Mouse (Mus musculus) CD4-positive helper T cell, adult 2 months (primary cell): ENCODE measurements around the gene Pygm.

ENCODE experiments used
- DNase-seq: peaks from one replicate; pipeline ENCODE4 v3.0.0-alpha.2; 2012; ENCODE audit warnings: low read depth, missing footprints, low spot score

Pygm gene

DNA sequence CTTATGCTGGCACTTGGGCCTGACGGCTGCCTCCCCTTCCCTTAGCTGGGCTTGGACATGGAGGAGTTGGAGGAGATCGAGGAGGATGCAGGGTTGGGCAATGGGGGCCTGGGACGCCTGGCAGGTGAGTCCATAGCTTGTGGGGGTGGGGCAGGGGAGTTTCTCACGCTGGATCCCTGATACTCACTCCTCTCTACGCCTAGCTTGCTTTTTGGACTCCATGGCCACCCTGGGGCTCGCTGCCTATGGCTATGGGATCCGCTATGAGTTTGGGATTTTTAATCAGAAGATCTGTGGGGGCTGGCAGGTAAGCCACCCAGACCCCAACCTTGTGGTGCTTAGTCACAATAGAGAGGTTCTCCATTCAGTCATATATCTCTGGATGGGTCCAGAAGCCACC is 1.6 kb downstream of the Pygm start:
- no peak for DNase-seq

GRCm38 (mm10) chr19:6386234-6386633 is 2.0 kb downstream of the Pygm start:
- DNase-seq: no peak

- DNase-seq: no peak
Observed at GRCm38 (mm10) chr19:6388006-6388405, 3.8 kb downstream of the Pygm start.

DNA sequence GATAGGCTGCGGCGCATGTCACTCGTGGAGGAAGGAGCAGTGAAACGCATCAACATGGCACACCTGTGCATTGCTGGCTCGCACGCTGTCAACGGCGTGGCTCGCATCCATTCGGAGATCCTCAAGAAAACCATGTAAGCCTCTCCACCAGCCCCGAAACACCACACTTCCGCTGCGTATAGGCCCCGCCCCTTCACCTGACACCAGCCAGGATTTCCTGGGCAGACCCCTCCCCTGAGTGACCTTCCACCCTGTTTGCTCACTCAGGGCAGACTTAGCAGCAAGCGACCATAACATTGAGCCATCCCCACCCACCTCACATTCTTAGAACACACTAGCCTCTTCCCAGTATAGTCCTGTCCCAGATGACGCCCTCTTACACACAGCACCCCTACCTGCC is 5.6 kb downstream of the Pygm start:
- peak; percentile 74 for DNase-seq

DNA sequence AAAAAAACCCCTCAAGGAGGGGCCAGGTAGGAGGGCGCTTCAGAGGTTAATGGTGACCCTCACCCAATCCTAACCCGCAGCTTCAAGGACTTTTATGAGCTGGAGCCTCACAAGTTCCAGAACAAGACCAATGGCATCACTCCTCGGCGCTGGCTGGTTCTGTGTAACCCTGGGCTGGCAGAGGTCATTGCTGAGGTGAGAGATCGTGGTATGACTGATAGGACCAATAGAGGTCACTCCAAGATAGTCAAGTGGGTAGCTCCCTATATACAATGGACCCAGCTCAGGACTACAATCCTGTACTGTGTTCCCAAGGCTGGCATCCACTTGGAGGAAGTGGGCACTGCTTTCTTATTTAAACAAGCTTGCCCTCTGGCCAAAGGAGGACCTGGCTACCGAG is 6.1 kb downstream of the Pygm start:
- no peak for DNase-seq

- DNase-seq: peak; percentile 39
Observed at GRCm38 (mm10) chr19:6392743-6393393, 8.7 kb downstream of the Pygm start.

GRCm38 (mm10) chr19:6393637-6394036 is 9.4 kb downstream of the Pygm start:
- no peak for DNase-seq

GRCm38 (mm10) chr19:6396237-6396636 is 12.0 kb downstream of the Pygm start:
- no peak for DNase-seq

DNA sequence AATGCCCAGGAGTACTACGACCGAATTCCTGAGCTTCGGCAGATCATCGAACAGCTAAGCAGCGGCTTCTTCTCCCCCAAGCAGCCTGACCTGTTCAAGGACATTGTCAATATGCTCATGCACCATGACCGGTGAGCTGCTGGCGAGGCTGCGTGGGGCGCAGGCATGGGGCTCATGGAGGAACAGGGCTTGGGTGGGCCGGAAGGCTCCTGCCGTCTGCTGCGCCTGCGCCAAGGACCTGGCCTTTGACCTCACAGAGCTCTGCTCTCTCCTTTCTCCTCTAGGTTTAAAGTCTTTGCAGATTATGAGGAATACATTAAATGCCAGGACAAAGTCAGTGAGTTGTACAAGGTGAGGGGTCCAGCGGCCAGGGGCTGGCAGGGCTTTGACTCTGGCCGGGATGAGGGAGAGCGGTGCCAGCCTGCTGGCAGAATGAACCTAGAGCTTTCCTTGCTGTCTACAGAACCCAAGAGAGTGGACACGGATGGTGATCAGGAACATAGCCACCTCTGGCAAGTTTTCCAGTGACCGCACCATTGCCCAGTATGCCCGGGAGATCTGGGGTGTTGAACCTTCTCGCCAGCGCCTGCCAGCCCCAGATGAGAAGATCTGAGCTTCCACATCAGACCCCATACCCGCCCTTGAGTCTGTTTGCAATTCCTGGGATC is 13.5 kb downstream of the Pygm start:
- no peak for DNase-seq

- peak; percentile 87 for DNase-seq
Observed at GRCm38 (mm10) chr19:6398447-6399284, 14.5 kb downstream of the Pygm start.

- peak; percentile 96 for DNase-seq
Observed at GRCm38 (mm10) chr19:6399285-6400095, 15.3 kb downstream of the Pygm start, which contains the start of gene Rasgrp2. Gene Rasgrp2, plus strand, starts transcription at chr19:6399340.

DNA sequence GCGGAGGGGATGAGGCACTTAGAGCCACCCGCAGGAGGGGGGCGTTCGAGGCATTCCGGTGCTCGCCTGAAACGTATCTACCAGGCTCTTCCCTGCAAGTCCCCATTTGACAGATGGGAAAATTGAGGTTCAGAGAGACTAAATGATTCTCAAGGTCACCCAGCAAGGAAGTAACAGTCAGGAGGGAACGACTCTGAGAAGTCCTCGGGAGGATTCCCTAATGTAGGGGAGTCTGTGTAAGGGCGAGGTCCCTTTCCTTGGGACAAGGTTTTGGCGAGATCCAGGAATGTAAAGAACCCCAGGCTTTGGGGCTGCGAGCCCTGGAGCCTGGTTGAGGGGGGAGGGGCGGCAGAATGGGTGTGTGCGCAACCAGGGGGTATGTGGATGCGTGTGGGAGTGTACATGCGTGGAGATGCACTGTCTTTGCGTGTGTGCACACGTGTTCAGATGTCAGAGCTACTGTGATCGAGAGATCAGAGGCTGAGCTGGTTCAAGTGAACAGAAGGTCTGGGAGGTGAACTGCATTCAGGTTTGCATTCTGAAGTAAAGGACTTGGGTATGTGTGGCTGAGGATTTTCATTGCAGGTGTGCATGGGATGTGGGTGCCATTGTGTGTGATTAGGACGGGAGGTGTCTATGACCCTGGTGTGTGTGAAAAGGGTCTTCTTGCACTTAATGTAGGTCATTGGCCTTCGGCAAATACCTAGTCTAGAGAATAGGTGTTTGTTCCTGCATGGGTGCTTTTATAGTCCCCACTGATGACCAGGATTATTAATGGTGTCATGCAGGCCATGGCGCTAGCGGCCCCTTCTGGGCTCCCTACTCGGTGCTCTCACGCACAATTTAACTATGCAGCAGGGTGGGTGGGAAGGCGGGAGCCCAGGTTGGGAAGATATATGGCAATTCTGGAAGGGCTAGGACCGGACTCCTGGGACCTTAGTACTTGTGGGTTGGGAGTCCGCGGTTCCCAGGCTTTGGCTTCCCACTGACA is 16.2 kb downstream of the Pygm start:
- DNase-seq: peak; percentile 87

- DNase-seq: peak; percentile 81
Observed at GRCm38 (mm10) chr19:6401131-6401815, 17.1 kb downstream of the Pygm start.

DNA sequence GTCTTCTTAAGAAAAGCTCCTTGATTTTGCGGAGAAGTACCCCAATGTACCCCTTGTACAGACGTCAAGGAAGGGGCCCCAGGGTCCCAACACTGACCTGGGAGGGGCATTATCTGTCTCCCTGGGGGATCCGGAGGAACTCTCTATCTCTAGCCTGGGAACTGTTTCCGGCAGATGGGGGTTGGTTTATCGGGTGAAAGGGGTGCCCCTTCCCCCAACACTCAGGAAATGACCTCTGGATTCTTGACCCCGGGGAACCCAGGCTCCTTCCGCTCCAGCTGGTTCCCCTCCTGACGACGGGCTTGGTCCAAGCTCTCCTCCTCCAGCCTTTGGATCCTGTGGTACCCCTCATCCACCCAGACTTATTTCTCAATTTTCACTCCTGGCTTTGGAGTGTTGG is 17.8 kb downstream of the Pygm start:
- DNase-seq: no peak

DNA sequence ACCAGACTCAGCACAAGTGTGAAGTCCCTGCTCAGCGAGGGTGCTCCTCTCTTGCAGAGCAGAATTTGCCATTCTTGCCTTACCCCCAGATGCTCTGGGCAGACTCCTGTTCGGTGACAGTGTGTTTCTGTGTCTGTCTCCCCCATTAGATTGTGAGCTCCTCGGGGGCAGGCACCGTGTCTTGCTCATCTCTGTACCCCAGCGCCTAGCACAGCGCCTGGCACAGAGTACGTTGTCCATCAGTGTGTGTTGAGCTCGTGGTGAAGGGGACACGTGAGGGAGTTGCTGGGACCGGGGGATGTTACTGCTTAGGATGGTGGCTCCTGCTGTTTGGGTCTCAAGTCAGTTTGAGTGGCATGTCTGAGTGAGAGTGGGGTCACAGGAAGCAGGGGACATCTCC is 19.7 kb downstream of the Pygm start:
- no peak for DNase-seq

- DNase-seq: no peak
Observed at GRCm38 (mm10) chr19:6405433-6405832, 21.2 kb downstream of the Pygm start.

GRCm38 (mm10) chr19:6407109-6407508 is 22.9 kb downstream of the Pygm start:
- DNase-seq: no peak

DNA sequence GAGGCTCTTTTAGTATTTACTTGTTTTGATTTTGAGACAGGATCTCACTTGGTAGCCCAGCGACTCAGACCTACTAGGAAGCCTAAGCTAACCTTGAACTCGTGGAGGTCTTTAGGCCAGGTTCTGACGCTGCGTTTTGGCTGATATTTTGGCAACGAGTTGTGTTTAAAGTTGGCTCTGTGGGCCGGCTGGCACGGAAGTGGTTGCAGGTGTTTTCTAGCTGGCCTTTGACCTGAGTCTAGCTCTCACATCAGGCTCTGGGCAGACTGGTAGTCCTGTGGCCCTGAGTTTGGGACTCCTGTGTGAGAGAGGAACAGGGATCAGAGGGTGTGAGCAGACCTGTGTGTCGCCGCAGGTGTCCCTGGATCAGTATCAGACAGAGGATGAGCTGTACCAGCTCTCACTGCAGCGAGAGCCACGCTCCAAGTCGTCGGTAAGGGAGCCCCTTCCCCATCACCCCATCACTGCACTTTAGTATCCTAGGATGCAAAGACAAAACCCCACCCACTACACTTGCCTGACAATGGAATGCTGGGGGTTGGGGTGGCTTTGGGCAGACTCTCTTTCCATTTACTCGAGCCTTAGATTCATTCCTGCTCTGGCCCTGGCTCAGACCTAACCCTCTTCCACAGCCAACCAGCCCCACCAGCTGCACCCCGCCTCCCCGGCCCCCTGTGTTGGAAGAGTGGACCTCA is 23.8 kb downstream of the Pygm start:
- DNase-seq: no peak

- DNase-seq: no peak
Observed at GRCm38 (mm10) chr19:6408749-6409148, 24.6 kb downstream of the Pygm start.
